Mouse (Mus musculus) heart, adult 2 months (tissue): ENCODE data around the gene Kirrel3.

Experiments used
- CTCF ChIP-seq: fragments of 200-600 bp; IDR thresholded peaks from 2 replicates; pipeline ENCODE4 v1.8.1; 2022; ENCODE audit warnings: antibody characterized with exemption, mild to moderate bottlenecking, moderate library complexity
- POLR2A ChIP-seq: fragments of 200-500 bp; IDR thresholded peaks from 2 replicates; pipeline ENCODE4 v1.6.1; 2011; ENCODE audit warnings: mild to moderate bottlenecking, low read depth, low read length, control low read depth; ENCODE audit not compliant: insufficient read depth

GRCm38 (mm10) chr9:34922716-34923115 lies 437.0 kb downstream of the Kirrel3 start:
- no peak for TF ChIP-seq CTCF
- TF ChIP-seq POLR2A, result no peak
